Mouse (Mus musculus) skeletal muscle tissue, postnatal 0 days (tissue): ENCODE results near the gene Ppip5k1. TPM values are rescaled to one million over a fixed set of nuclear protein-coding genes. Genes with fewer than 3 reads are reported as not detected.

Experiments
- polyA plus RNA-seq: library from polyadenylated mRNA; unstranded; fragments of >200 nt; fragmentation: Nextera tagmentation; extraction: Ambion mirVana; gene quantifications from 2 replicates; pipeline ENCODE4 v1.2.1, GENCODE M21; 2015

The Ppip5k1 gene
- 7.0 and 8.7 TPM in 2 replicates for polyA plus RNA-seq

GRCm38 (mm10) chr2:121354820-121355592 is at the start of gene Ppip5k1:
Gene Ppip5k1 (minus strand): TSS chr2:121355396.

GRCm38 (mm10) chr2:121386961-121387575 is 31.9 kb upstream of the Ppip5k1 start, which contains the start of gene Strc:
Gene Strc (minus strand): TSS chr2:121387168.

DNA sequence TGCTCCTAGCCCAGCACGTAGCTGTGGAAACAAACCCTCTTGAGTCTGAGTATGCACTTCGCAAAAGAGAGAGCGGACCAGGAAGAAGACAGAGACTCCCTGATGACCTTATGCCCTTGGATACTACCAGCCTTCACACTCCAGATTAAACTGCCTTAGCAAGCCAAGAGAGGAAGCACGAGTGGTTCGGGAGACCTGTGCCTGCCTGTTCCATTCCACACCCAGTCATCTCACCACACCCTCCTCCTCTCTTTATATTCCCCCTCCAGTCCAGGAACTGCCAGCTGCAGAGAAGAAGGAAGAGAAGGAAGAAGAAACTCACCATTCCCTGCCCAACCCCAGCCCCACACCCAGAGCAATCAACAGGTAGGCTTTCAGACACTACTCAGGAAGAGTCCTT is 2.3 kb upstream of the Ppip5k1 start, which contains the start of gene Ckmt1:
Ckmt1 (plus strand) TSS at position 221 of the 400 bp plus-strand sequence.

DNA sequence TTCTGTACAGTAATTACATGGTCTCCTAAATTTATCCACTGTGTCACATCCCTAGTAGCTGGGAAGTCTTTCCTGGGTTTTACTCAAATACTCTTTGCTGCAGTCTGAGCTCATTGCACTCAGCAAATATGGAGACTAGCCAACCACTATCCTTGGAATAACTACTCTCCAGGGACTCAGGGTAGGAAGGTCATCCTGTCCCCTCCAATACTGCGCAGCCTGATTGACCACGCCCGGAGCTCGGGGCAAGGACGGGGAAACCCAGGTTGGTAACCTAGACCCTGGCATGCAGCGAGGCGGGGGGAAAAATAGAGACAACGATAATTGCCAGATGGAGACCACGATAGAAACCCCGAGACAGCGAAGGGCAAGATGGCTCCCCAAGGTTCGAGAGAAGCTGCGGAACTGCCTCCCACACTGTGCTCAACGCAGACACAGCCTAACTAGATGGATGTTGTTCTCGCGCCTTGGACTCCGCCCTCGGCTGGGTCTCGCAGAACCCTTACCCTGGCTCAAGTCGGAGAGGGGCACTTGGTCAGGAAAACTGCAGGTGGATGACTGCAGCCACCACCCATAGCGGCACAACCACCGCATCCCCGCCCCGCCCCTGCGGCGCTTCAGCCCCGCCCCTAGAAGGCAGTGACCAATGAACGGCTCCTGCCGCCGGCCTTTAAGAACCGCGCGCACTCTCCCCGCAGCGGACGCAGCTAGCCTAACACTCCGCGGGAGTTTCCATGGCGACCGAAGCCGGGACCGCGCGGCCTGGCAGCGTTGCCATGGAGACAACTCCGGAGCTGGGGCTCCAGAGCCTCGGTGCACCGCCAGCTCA is 66.1 kb downstream of the Ppip5k1 start, which contains the start of gene Map1a:
Map1a (plus strand) TSS at position 700 of the 829 bp plus-strand sequence.

DNA sequence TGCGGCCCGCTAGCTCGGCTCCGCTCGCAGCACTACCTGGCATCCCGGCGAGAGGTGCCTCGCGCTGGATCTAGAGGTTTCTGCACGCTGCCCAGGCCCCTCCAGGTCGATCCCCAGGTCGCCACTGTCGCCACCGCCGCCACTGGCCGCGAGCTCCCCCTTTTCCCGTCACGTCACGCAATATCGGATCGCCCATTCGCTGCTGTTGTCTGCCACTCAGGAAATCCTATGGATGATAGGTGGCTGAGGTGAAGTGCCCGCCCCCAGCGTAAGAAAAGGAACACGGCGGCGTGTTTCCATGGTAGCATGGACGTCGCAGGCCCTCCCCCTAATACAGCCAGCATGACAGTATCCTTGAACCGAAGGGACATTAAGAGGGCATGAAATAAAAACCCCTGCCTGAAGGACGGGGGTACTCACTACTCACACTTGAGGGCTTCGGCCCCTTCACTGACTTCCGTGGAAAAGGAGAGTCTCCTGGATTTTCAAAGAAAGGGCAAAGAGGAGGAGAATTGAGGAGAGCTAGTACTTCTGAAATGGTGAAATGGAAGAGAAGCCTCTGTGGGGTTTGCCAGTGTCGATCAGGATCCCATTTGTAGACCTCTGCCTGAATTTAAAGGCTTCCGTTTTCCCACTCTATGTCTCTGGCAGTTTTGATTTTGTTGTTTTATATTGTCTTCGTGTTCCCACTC is 83.8 kb downstream of the Ppip5k1 start, which contains the start of gene Trp53bp1:
Trp53bp1 (minus strand) TSS at position 172 of the 692 bp plus-strand sequence.

Other genes with a start within 250 kb of the Ppip5k1 start
- gene Tgm7, start 245.6 kb downstream of the Ppip5k1 start, polyA plus RNA-seq: not detected in 2 replicates
- 11.2 and 11.6 TPM in 2 replicates for gene Adal, start 215.0 kb downstream of the Ppip5k1 start, polyA plus RNA-seq
- gene Lcmt2, start 214.7 kb downstream of the Ppip5k1 start, polyA plus RNA-seq: 11.0 and 12.8 TPM in 2 replicates
- 12.4 and 14.3 TPM in 2 replicates for gene Tubgcp4, start 184.7 kb downstream of the Ppip5k1 start, polyA plus RNA-seq
- 3.9 TPM in 2 replicates for gene Zscan29, start 184.3 kb downstream of the Ppip5k1 start, polyA plus RNA-seq
- gene Trp53bp1, start 84.0 kb downstream of the Ppip5k1 start, polyA plus RNA-seq: 10.7 and 16.0 TPM in 2 replicates
- gene Map1a, start 65.8 kb downstream of the Ppip5k1 start, polyA plus RNA-seq: 2.0 TPM in 2 replicates
- 2.0 TPM in 1 of 2 replicates, not detected in the other for gene Ckmt1, start 2.3 kb upstream of the Ppip5k1 start, polyA plus RNA-seq
- gene Strc, start 31.8 kb upstream of the Ppip5k1 start, polyA plus RNA-seq: not detected in 2 replicates
- gene Pdia3, start 58.4 kb upstream of the Ppip5k1 start, polyA plus RNA-seq: 166 and 212 TPM in 2 replicates
- 3.2 and 4.4 TPM in 2 replicates for gene Catsper2, start 58.4 kb upstream of the Ppip5k1 start, polyA plus RNA-seq
- gene Ell3, start 88.9 kb upstream of the Ppip5k1 start, polyA plus RNA-seq: 0.12 and 0.67 TPM in 2 replicates
- 562 and 617 TPM in 2 replicates for gene Serf2, start 93.8 kb upstream of the Ppip5k1 start, polyA plus RNA-seq
- gene Hypk, start 97.9 kb upstream of the Ppip5k1 start, polyA plus RNA-seq: 89.7 and 91.1 TPM in 2 replicates
- not detected in 2 replicates for gene Serinc4, start 101.4 kb upstream of the Ppip5k1 start, polyA plus RNA-seq
- gene Mfap1b, start 118.7 kb upstream of the Ppip5k1 start, polyA plus RNA-seq: 36.7 and 41.5 TPM in 2 replicates
- 15.6 and 17.9 TPM in 2 replicates for gene Mfap1a, start 151.3 kb upstream of the Ppip5k1 start, polyA plus RNA-seq
- 1.9 and 2.6 TPM in 2 replicates for gene Wdr76, start 151.3 kb upstream of the Ppip5k1 start, polyA plus RNA-seq